Mouse (Mus musculus) MEL (cell line): ENCODE data around the gene Tfdp2. TPM values are rescaled to one million over a fixed set of nuclear protein-coding genes. Genes with fewer than 3 reads are reported as not detected.

Source experiments
- DNase-seq: peaks from one replicate; pipeline ENCODE4 v3.0.0; 2011; ENCODE audit warnings: low read depth, low spot score
- H3K27ac ChIP-seq: 2 replicates; pipeline ENCODE4 v1.5.1; 2012; ENCODE audit warnings: low read depth, mild to moderate bottlenecking, control low read depth, low read length, moderate library complexity; ENCODE audit not compliant: control insufficient read depth
- H3K27me3 ChIP-seq, 2 experiments: fragments of 150-350 bp in 1 of 2; sonication (generic) in 1 of 2; 2 replicates each; pipeline ENCODE4 v1.6.1; 2012; ENCODE audit warnings: low read length in 2 of 2, mild to moderate bottlenecking in 2 of 2, improper control_type of control experiment in 1 of 2, moderate library complexity in 1 of 2; ENCODE audit not compliant: insufficient read depth in 2 of 2, control insufficient read depth in 1 of 2
- H3K36me3 ChIP-seq, 2 experiments: 2 replicates each; pipeline ENCODE4 v1.6.1; 2012 to 2014; ENCODE audit warnings: low read length in 2 of 2, improper control_type of control experiment in 1 of 2, inconsistent platforms in 1 of 2, mild to moderate bottlenecking in 1 of 2; ENCODE audit not compliant: insufficient read depth in 2 of 2, control insufficient read depth in 1 of 2
- H3K4me1 ChIP-seq, 2 experiments: fragments of 150-350 bp in 1 of 2; sonication (generic) in 1 of 2; 2 replicates each; pipeline ENCODE4 v1.6.1; 2012; ENCODE audit warnings: low read length in 2 of 2, improper control_type of control experiment in 1 of 2, mild to moderate bottlenecking in 1 of 2; ENCODE audit not compliant: insufficient read depth in 2 of 2, control insufficient read depth in 1 of 2
- H3K4me3 ChIP-seq, 2 experiments: fragments of 150-350 bp in 1 of 2; sonication (generic) in 1 of 2; 2 replicates each; pipeline ENCODE4 v1.5.1; 2012; ENCODE audit warnings: low read depth in 2 of 2, low read length in 2 of 2, mild to moderate bottlenecking in 2 of 2, moderate library complexity in 2 of 2, control low read depth in 1 of 2, improper control_type of control experiment in 1 of 2; ENCODE audit not compliant: control insufficient read depth in 1 of 2, insufficient read depth in 1 of 2
- H3K79me2 ChIP-seq: 2 replicates; pipeline ENCODE4 v1.6.1; 2012; ENCODE audit warnings: mild to moderate bottlenecking, low read length, moderate library complexity; ENCODE audit not compliant: control insufficient read depth, poor library complexity, insufficient read depth
- H3K9ac ChIP-seq: 2 replicates; pipeline ENCODE4 v1.6.1; 2012; ENCODE audit warnings: low read depth, mild to moderate bottlenecking, control low read depth, low read length, moderate library complexity; ENCODE audit not compliant: control insufficient read depth, poor library complexity, severe bottlenecking
- H3K9me3 ChIP-seq: fragments of 150-350 bp; sonication (generic); replicated peaks from 2 replicates; pipeline ENCODE4 v1.6.1; 2012; ENCODE audit warnings: mild to moderate bottlenecking, low read length, improper control_type of control experiment, moderate library complexity; ENCODE audit not compliant: insufficient read depth
- BHLHE40 ChIP-seq: IDR thresholded peaks from 2 replicates; pipeline ENCODE4 v1.6.1; 2012; ENCODE audit warnings: low read depth, mild to moderate bottlenecking, inconsistent platforms, low read length, improper control_type of control experiment, borderline replicate concordance
- CHD1 ChIP-seq: IDR thresholded peaks from 2 replicates; pipeline ENCODE4 v1.6.1; 2012; ENCODE audit warnings: low read depth, mild to moderate bottlenecking, inconsistent platforms, low read length, improper control_type of control experiment
- CHD2 ChIP-seq: IDR thresholded peaks from 2 replicates; pipeline ENCODE4 v1.6.1; 2011; ENCODE audit warnings: low read length, improper control_type of control experiment
- E2F4 ChIP-seq: IDR thresholded peaks from 2 replicates; pipeline ENCODE4 v1.6.1; 2011; ENCODE audit warnings: low read depth, low read length, improper control_type of control experiment, borderline replicate concordance
- ELF1 ChIP-seq: IDR thresholded peaks from 2 replicates; pipeline ENCODE4 v1.6.1; 2014; ENCODE audit warnings: low read depth, mild to moderate bottlenecking, inconsistent platforms, low read length, improper control_type of control experiment, moderate library complexity
- ETS1 ChIP-seq: IDR thresholded peaks from 2 replicates; pipeline ENCODE4 v1.6.1; 2012; ENCODE audit warnings: low read depth, mild to moderate bottlenecking, inconsistent platforms, low read length, improper control_type of control experiment, moderate library complexity
- JUND ChIP-seq: IDR thresholded peaks from 2 replicates; pipeline ENCODE4 v1.6.1; 2011; ENCODE audit warnings: low read depth, mild to moderate bottlenecking, improper control_type of control experiment, low read length
- MAX ChIP-seq: IDR thresholded peaks from 2 replicates; pipeline ENCODE4 v1.6.1; 2011; ENCODE audit warnings: low read length, improper control_type of control experiment
- MEF2A ChIP-seq: IDR thresholded peaks from 2 replicates; pipeline ENCODE4 v1.6.1; 2014; ENCODE audit warnings: low read depth, mild to moderate bottlenecking, inconsistent platforms, low read length, improper control_type of control experiment; ENCODE audit not compliant: poor library complexity, insufficient replicate concordance, severe bottlenecking; ENCODE audit errors: extremely low read depth
- MYC ChIP-seq: IDR thresholded peaks from 2 replicates; pipeline ENCODE4 v1.6.1; 2011; ENCODE audit warnings: low read depth, mild to moderate bottlenecking, low read length, improper control_type of control experiment, moderate library complexity
- NRF1 ChIP-seq: IDR thresholded peaks from 2 replicates; pipeline ENCODE4 v1.6.1; 2014; ENCODE audit warnings: low read depth, mild to moderate bottlenecking, inconsistent platforms, low read length, improper control_type of control experiment, moderate library complexity; ENCODE audit not compliant: poor library complexity, insufficient read depth, severe bottlenecking
- SIN3A ChIP-seq: IDR thresholded peaks from 2 replicates; pipeline ENCODE4 v1.6.1; 2012; ENCODE audit warnings: low read length, improper control_type of control experiment, inconsistent platforms
- TCF12 ChIP-seq: IDR thresholded peaks from 2 replicates; pipeline ENCODE4 v1.6.1; 2014; ENCODE audit warnings: low read depth, mild to moderate bottlenecking, inconsistent platforms, low read length, improper control_type of control experiment, moderate library complexity
- UBTF ChIP-seq: IDR thresholded peaks from 2 replicates; pipeline ENCODE4 v1.6.1; 2012; ENCODE audit warnings: low read depth, mild to moderate bottlenecking, inconsistent platforms, low read length, improper control_type of control experiment, moderate library complexity, borderline replicate concordance; ENCODE audit not compliant: insufficient read depth
- USF1 ChIP-seq: IDR thresholded peaks from 2 replicates; pipeline ENCODE4 v1.6.1; 2014; ENCODE audit warnings: low read depth, mild to moderate bottlenecking, inconsistent platforms, low read length, improper control_type of control experiment, moderate library complexity
- ZC3H11A ChIP-seq: IDR thresholded peaks from 2 replicates; pipeline ENCODE4 v1.6.1; 2012; ENCODE audit warnings: low read depth, mild to moderate bottlenecking, inconsistent platforms, low read length, improper control_type of control experiment
- ZKSCAN1 ChIP-seq: IDR thresholded peaks from 2 replicates; pipeline ENCODE4 v1.6.1; 2012; ENCODE audit warnings: low read depth, mild to moderate bottlenecking, inconsistent platforms, low read length, improper control_type of control experiment, moderate library complexity
- ZNF384 ChIP-seq: IDR thresholded peaks from 2 replicates; pipeline ENCODE4 v1.6.1; 2012; ENCODE audit warnings: low read depth, mild to moderate bottlenecking, inconsistent platforms, low read length, improper control_type of control experiment
- polyA plus RNA-seq, 2 experiments: library from polyadenylated mRNA; stranded (reverse) in 1 of 2; unstranded in 1 of 2; fragments of >175 nt in 1 of 2; fragments of >200 nt in 1 of 2; gene quantifications; 2 replicates each; pipeline versions ENCODE4 v1.2.1 to v1.2.4; 2012; ENCODE audit warnings: low replicate concordance in 2 of 2, low read depth in 1 of 2; ENCODE audit not compliant: insufficient read length in 2 of 2, insufficient read depth in 1 of 2, missing spikeins in 1 of 2
- total RNA-seq: library from RNA; depleted of rRNA; stranded (reverse); fragments of 300-350 nt; gene quantifications from 2 replicates; pipeline ENCODE4 v1.2.3, GENCODE M21; 2012

Tfdp2 gene
- total and polyA plus RNA-seq, 3 experiments = 7.7 to 15.4 TPM; not detected in 1

DNA sequence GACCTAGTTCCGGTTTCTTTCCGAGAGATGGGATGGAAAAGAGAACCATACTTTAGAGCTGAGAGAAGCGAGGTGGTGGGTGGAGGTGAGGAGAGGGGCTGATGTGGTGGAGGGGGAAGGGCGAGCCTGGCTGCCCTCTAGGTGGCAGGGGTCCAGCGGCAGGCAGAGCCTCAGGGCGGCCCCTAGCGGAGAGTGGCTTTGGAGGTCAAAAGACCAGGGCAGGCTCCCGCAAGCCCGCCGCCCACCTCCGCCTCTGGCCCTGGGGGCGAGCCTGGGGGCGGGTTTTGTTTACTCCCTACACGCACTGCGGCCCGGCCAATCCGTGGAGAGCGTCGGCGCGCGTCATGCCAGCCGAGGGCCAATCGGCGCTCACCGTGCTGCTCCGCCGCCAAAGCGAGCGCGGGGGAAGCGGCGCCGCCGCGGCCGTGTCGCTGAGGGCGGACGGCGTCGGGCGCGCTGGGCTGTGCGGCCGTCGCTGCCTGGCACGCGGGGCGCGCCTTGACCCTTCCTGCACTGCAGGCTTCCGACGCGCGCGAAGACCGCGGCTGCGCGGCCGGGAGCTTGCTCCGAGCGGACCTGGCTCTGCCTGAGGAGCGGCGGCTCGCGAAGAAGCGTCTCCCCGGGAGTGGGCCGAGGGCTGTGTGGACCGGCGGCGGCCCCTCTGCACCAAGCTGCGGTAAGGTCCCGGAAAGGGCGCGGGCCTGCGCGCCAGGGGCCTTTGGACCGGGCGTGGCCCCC lies at the start of gene Tfdp2 (continued):
- TF ChIP-seq ETS1 (no peak), CHD1 (no peak), ZKSCAN1 (no peak), NRF1 (peak; percentile 43; the same call in 1 of the 2 replicates)

DNA sequence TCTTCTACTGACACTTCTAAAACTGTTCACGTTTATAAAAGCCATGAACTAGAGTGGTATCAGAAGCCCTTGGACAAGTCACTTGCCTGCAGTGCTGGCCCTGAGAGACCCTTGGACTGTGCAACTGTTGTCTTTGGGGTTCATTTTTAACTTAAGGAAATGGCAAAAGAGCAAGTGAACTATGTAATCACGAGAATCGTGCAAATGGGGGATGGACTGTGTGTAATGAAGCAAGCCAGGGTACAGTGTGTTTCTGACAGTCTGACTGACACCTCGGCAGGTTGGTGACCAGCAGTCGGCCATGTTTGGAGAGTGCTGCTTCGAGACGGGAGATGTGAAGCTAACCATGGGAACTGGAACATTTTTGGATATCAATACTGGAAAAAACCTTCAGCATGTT lies 43.3 kb upstream of the Tfdp2 start:
- no peak for DNase-seq
- no peak overlapping the region for H3K9ac ChIP-seq
- no peak overlapping the region for H3K27ac ChIP-seq
- H3K36me3 ChIP-seq = no peaks in the 10 kb centered on the region
- H3K27me3 ChIP-seq = no peaks in the 10 kb centered on the region
- no peaks in the 10 kb centered on the region; a peak in 1 of 4 replicates for H3K4me1 ChIP-seq
- no peaks in the 10 kb centered on the region for H3K79me2 ChIP-seq
- TF ChIP-seq CHD2 (no peak), MYC (no peak), SIN3A (no peak), CHD1 (no peak), JUND (no peak), E2F4 (no peak), UBTF (no peak), MEF2A (no peak), TCF12 (no peak), ZNF384 (no peak), USF1 (no peak), ETS1 (no peak), ELF1 (no peak), MAX (no peak), ZC3H11A (no peak), BHLHE40 (no peak)
- H3K9me3 ChIP-seq = no peaks in the 10 kb centered on the region
- H3K4me3 ChIP-seq = no peak overlapping the region
